Mouse (Mus musculus) CH12.LX (cell line): ENCODE results near the gene Pam. TPM values are rescaled to one million over a fixed set of nuclear protein-coding genes. Genes with fewer than 3 reads are reported as not detected.

ENCODE experiments used
- DNase-seq: peaks from one replicate; pipeline ENCODE4 v3.0.0-alpha.2; 2013; ENCODE audit errors: extremely low read depth
- H3K27ac ChIP-seq: 2 replicates; pipeline ENCODE4 v1.5.1; 2012; ENCODE audit warnings: low read depth, mild to moderate bottlenecking, control low read depth, moderate library complexity; ENCODE audit not compliant: insufficient read depth
- H3K27me3 ChIP-seq: replicated peaks from 2 replicates; pipeline ENCODE3; 2012; ENCODE audit warnings: inconsistent platforms
- H3K36me3 ChIP-seq, 2 experiments: replicated peaks in 1 of 2; 2 replicates each; pipeline versions ENCODE3 to v1.6.1; 2012; ENCODE audit warnings: inconsistent platforms in 1 of 2, low read length in 1 of 2, mild to moderate bottlenecking in 1 of 2, mixed read lengths in 1 of 2, moderate library complexity in 1 of 2; ENCODE audit not compliant: control insufficient read depth in 1 of 2, insufficient read depth in 1 of 2
- H3K4me1 ChIP-seq, 2 experiments: 2 replicates each; pipeline ENCODE4 v1.6.1; 2012; ENCODE audit warnings: inconsistent platforms in 1 of 2, moderate library complexity in 1 of 2; ENCODE audit not compliant: insufficient read depth in 2 of 2, control insufficient read depth in 1 of 2
- H3K4me2 ChIP-seq: 2 replicates; pipeline ENCODE4 v1.6.1; 2012; ENCODE audit warnings: low read depth, mild to moderate bottlenecking, control low read depth; ENCODE audit not compliant: poor library complexity, insufficient read depth, severe bottlenecking
- H3K4me3 ChIP-seq, 3 experiments: fragments of 150-350 bp in 1 of 3; sonication (generic) in 1 of 3; replicated peaks in 1 of 3; 2 replicates each; pipeline versions ENCODE3 to v1.5.1; 2011 to 2012; ENCODE audit warnings: low read depth in 2 of 3, low read length in 2 of 3, mild to moderate bottlenecking in 2 of 3, moderate library complexity in 2 of 3, control low read depth in 1 of 3, improper control_type of control experiment in 1 of 3, inconsistent platforms in 1 of 3, mixed read lengths in 1 of 3; ENCODE audit not compliant: poor library complexity in 1 of 3
- H3K79me2 ChIP-seq: replicated peaks from 2 replicates; pipeline ENCODE4 v1.6.1; 2012; ENCODE audit warnings: mild to moderate bottlenecking, moderate library complexity; ENCODE audit not compliant: control insufficient read depth, poor library complexity, insufficient read depth, severe bottlenecking; ENCODE audit errors: extremely low read depth
- H3K9ac ChIP-seq: 2 replicates; pipeline ENCODE4 v1.6.1; 2012; ENCODE audit warnings: low read depth, mild to moderate bottlenecking, control low read depth, moderate library complexity; ENCODE audit not compliant: insufficient read depth
- H3K9me3 ChIP-seq: replicated peaks from 2 replicates; pipeline ENCODE3; 2012; ENCODE audit warnings: low read length, inconsistent platforms, mixed read lengths
- BHLHE40 ChIP-seq: IDR thresholded peaks from 2 replicates; pipeline ENCODE4 v1.6.1; 2011; ENCODE audit warnings: mild to moderate bottlenecking, low read depth, low read length, improper control_type of control experiment
- CHD1 ChIP-seq: IDR thresholded peaks from 2 replicates; pipeline ENCODE4 v1.6.1; 2012; ENCODE audit warnings: low read depth, low read length, improper control_type of control experiment, inconsistent platforms
- CHD2 ChIP-seq: IDR thresholded peaks from 2 replicates; pipeline ENCODE4 v1.6.1; 2011; ENCODE audit warnings: low read length, improper control_type of control experiment
- CTCF ChIP-seq, 2 experiments: IDR thresholded peaks in 1 of 2; conservative IDR thresholded peaks in 1 of 2; 2 replicates each; pipeline ENCODE4 v1.5.1; 2011 to 2012; ENCODE audit warnings: low read depth in 2 of 2, low read length in 2 of 2, improper control_type of control experiment in 1 of 2, inconsistent platforms in 1 of 2, mild to moderate bottlenecking in 1 of 2, moderate library complexity in 1 of 2
- E2F4 ChIP-seq: IDR thresholded peaks from 2 replicates; pipeline ENCODE4 v1.6.1; 2011; ENCODE audit warnings: low read depth, low read length, improper control_type of control experiment; ENCODE audit not compliant: insufficient replicate concordance
- EP300 ChIP-seq: IDR thresholded peaks from 2 replicates; pipeline ENCODE4 v1.6.1; 2011; ENCODE audit warnings: low read length, improper control_type of control experiment
- GABPA ChIP-seq: IDR thresholded peaks from 2 replicates; pipeline ENCODE4 v1.6.1; 2012; ENCODE audit warnings: low read depth, low read length, improper control_type of control experiment, inconsistent platforms; ENCODE audit not compliant: insufficient replicate concordance
- HCFC1 ChIP-seq: IDR thresholded peaks from 2 replicates; pipeline ENCODE4 v1.6.1; 2012; ENCODE audit warnings: low read depth, mild to moderate bottlenecking, inconsistent platforms, low read length, improper control_type of control experiment
- JUN ChIP-seq: IDR thresholded peaks from 2 replicates; pipeline ENCODE4 v1.6.1; 2011; ENCODE audit warnings: low read depth, mild to moderate bottlenecking, low read length, improper control_type of control experiment, moderate library complexity; ENCODE audit not compliant: insufficient read depth
- JUND ChIP-seq: conservative IDR thresholded peaks from 2 replicates; pipeline ENCODE4 v1.6.1; 2011; ENCODE audit warnings: low read depth, low read length, improper control_type of control experiment
- KAT2A ChIP-seq: IDR thresholded peaks from 2 replicates; pipeline ENCODE4 v1.6.1; 2012; ENCODE audit warnings: low read length, improper control_type of control experiment, inconsistent platforms; ENCODE audit not compliant: insufficient replicate concordance
- MAFK ChIP-seq: IDR thresholded peaks from 2 replicates; pipeline ENCODE4 v1.6.1; 2011; ENCODE audit warnings: low read length, improper control_type of control experiment; ENCODE audit not compliant: insufficient replicate concordance
- MAX ChIP-seq: IDR thresholded peaks from 2 replicates; pipeline ENCODE4 v1.6.1; 2011; ENCODE audit warnings: low read length, improper control_type of control experiment
- MAZ ChIP-seq: IDR thresholded peaks from 2 replicates; pipeline ENCODE4 v1.6.1; 2012; ENCODE audit warnings: low read depth, mild to moderate bottlenecking, inconsistent platforms, low read length, improper control_type of control experiment, moderate library complexity
- MEF2A ChIP-seq: IDR thresholded peaks from 2 replicates; pipeline ENCODE4 v1.6.1; 2014; ENCODE audit warnings: low read depth, mild to moderate bottlenecking, inconsistent platforms, low read length, improper control_type of control experiment, borderline replicate concordance
- MXI1 ChIP-seq: IDR thresholded peaks from 2 replicates; pipeline ENCODE4 v1.6.1; 2011; ENCODE audit warnings: mild to moderate bottlenecking, low read depth, low read length, improper control_type of control experiment
- MYC ChIP-seq: IDR thresholded peaks from 2 replicates; pipeline ENCODE4 v1.6.1; 2011; ENCODE audit warnings: low read depth, mild to moderate bottlenecking, improper control_type of control experiment, low read length
- NELFE ChIP-seq: IDR thresholded peaks from 2 replicates; pipeline ENCODE4 v1.6.1; 2011; ENCODE audit warnings: low read depth, low read length, improper control_type of control experiment
- NRF1 ChIP-seq: IDR thresholded peaks from 2 replicates; pipeline ENCODE4 v1.6.1; 2014; ENCODE audit warnings: low read depth, mild to moderate bottlenecking, inconsistent platforms, low read length, improper control_type of control experiment, moderate library complexity
- PAX5 ChIP-seq: IDR thresholded peaks from 2 replicates; pipeline ENCODE4 v1.6.1; 2012; ENCODE audit warnings: low read length, inconsistent platforms, mixed read lengths
- RAD21 ChIP-seq: IDR thresholded peaks from 2 replicates; pipeline ENCODE4 v1.6.1; 2011; ENCODE audit warnings: low read depth, mild to moderate bottlenecking, low read length, improper control_type of control experiment, moderate library complexity
- SIN3A ChIP-seq: IDR thresholded peaks from 2 replicates; pipeline ENCODE4 v1.6.1; 2012; ENCODE audit warnings: low read length, improper control_type of control experiment, inconsistent platforms
- ZKSCAN1 ChIP-seq: IDR thresholded peaks from 2 replicates; pipeline ENCODE4 v1.6.1; 2012; ENCODE audit warnings: low read depth, inconsistent platforms, low read length, improper control_type of control experiment, borderline replicate concordance
- ZMIZ1 ChIP-seq: IDR thresholded peaks from 2 replicates; pipeline ENCODE4 v1.6.1; 2012; ENCODE audit warnings: low read depth, mild to moderate bottlenecking, inconsistent platforms, low read length, improper control_type of control experiment
- ZNF384 ChIP-seq: IDR thresholded peaks from 2 replicates; pipeline ENCODE4 v1.6.1; 2012; ENCODE audit warnings: low read depth, low read length, improper control_type of control experiment, inconsistent platforms
- dilution Hi-C: fragments of 300-500 bp; cut with MboI; formaldehyde crosslinking; loops from 2 replicates; pipeline ENCODE4 v1.14.3; 2020; ENCODE audit warnings: low sequenced_read_pairs; ENCODE audit not compliant: extremely low pct_unique_long_range_greater_than_20kb, extremely low pct_ligation_motif_present
- in situ Hi-C: fragments of 300-500 bp; cut with MboI; formaldehyde crosslinking; loops from 3 replicates; pipeline ENCODE4 v1.14.3; 2019; ENCODE audit warnings: low sequenced_read_pairs, low pct_ligation_motif_present, low pct_unique_long_range_greater_than_20kb, mixed read lengths
- polyA plus RNA-seq: library from polyadenylated mRNA; unstranded; fragments of >175 nt; gene quantifications from 2 replicates; pipeline ENCODE4 v1.2.1, GENCODE M21; 2012; ENCODE audit warnings: low read depth; ENCODE audit not compliant: insufficient read length
- total RNA-seq, 2 experiments: library from RNA; depleted of rRNA; stranded (reverse); fragments of 300-350 nt in 1 of 2; fragments of >200 nt in 1 of 2; gene quantifications; 2 replicates each; pipeline ENCODE4 v1.2.3; 2012 to 2014

Gene Pam
- total and polyA plus RNA-seq, 3 experiments, result 0.24 TPM; not detected in 2

DNA sequence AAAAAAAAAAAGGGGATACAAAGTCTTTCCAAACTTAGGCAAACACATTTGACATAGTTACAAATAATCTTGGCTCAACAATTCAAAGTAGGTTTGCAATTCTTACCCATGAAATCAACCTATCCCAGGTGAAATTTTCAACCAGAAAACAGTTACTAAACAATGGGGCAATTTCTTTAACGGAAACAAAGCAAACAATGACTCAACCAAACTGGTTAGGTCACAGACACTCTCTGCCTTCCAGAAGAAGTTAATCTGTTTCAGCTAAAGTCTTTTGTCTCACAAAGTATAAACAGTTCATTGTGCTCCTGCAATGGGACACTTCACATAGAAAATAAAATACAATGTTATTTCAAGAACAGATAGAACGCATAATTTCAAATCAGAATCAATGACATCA is 223.4 kb downstream of the Pam start:
- H3K27me3 ChIP-seq, result no peaks in the 10 kb centered on the region
- H3K4me3 ChIP-seq, result no peak overlapping the region
- H3K79me2 ChIP-seq, result no peaks in the 10 kb centered on the region
- H3K27ac ChIP-seq, result no peak overlapping the region
- TF ChIP-seq GABPA, result no peak
- TF ChIP-seq MAX, result no peak
- no peak for TF ChIP-seq SIN3A
- TF ChIP-seq EP300, result no peak
- TF ChIP-seq MEF2A, result no peak
- no peak for TF ChIP-seq CTCF (conservative IDR thresholded peaks at IDR 0.05 in 1 of 2, IDR thresholded peaks at IDR 0.05 in 1 of 2; ENCODE audit: low read depth in 2 of 2, low read length in 2 of 2)
- TF ChIP-seq NRF1, result no peak
- TF ChIP-seq JUND, result no peak
- no peak for TF ChIP-seq PAX5
- no peak for TF ChIP-seq ZNF384
- TF ChIP-seq MAFK, result no peak
- no peak for TF ChIP-seq RAD21
- TF ChIP-seq JUN, result no peak
- TF ChIP-seq, all 38 proteins: peak for 0
- dilution Hi-C loops (no loop called here), in situ Hi-C loops (no loop called here)
- H3K4me1 ChIP-seq, result no peaks in the 10 kb centered on the region
- no peak overlapping the region for H3K4me2 ChIP-seq
- no peak overlapping the region for H3K9ac ChIP-seq
- no peaks in the 10 kb centered on the region for H3K36me3 ChIP-seq
- peaks cover 5% of the 10 kb centered on the region for H3K9me3 ChIP-seq
- DNase-seq, result no peak

DNA sequence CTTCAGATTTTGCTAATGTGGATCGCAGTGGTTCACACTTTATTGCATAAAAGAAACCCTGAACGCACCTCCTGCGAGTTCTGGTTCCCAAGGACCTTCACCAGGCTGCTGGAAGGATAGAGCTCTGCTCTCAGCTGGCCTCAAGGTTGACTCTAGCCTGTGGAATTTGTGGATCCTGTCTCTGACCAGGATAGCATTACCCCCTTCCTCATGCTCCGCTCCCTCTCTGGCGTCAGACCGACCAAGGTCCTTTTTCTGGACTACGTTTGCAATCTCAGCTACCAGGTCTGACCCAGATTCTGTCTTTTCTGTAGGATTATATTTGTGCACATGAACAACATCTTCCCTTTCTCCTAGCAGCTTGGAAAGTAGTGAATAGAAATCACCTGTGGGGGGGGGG is 231.3 kb downstream of the Pam start:
- H3K27me3 ChIP-seq, result no peaks in the 10 kb centered on the region
- TF ChIP-seq CTCF (conservative IDR thresholded peaks at IDR 0.05 in 1 of 2, IDR thresholded peaks at IDR 0.05 in 1 of 2; ENCODE audit: low read depth in 2 of 2, low read length in 2 of 2) (no peak), CHD1 (no peak), MAX (no peak), KAT2A (no peak), E2F4 (no peak), SIN3A (no peak), MAZ (no peak), ZMIZ1 (no peak), HCFC1 (no peak), BHLHE40 (no peak), MEF2A (no peak), MYC (no peak), CHD2 (no peak), MXI1 (no peak), ZKSCAN1 (no peak), NELFE (no peak)
- no peaks in the 10 kb centered on the region for H3K79me2 ChIP-seq
- H3K9ac ChIP-seq, result no peak overlapping the region
- no peak overlapping the region for H3K4me2 ChIP-seq
- H3K9me3 ChIP-seq, result no peaks in the 10 kb centered on the region
- in situ Hi-C loops, result no loop called here
- no peak overlapping the region for H3K4me3 ChIP-seq
- dilution Hi-C loops, result no loop called here
- DNase-seq, result no peak
- H3K4me1 ChIP-seq, result no peaks in the 10 kb centered on the region
- H3K36me3 ChIP-seq, result no peaks in the 10 kb centered on the region
- no peak overlapping the region for H3K27ac ChIP-seq
